Mouse (Mus musculus) brain, embryonic 14.5 days (tissue): ENCODE measurements around the gene Gbf1.

Source experiments
- CTCF ChIP-seq: fragments of 200-500 bp; IDR thresholded peaks from 2 replicates; pipeline ENCODE4 v1.5.1; 2012; ENCODE audit warnings: inconsistent platforms, mild to moderate bottlenecking, moderate library complexity, borderline replicate concordance; ENCODE audit not compliant: insufficient read depth, insufficient read length; ENCODE audit errors: extremely low read depth
- POLR2A ChIP-seq: fragments of 200-500 bp; IDR thresholded peaks from 2 replicates; pipeline ENCODE4 v1.6.1; 2012; ENCODE audit warnings: mild to moderate bottlenecking, inconsistent platforms, borderline replicate concordance; ENCODE audit not compliant: poor library complexity, insufficient read depth, insufficient read length, severe bottlenecking; ENCODE audit errors: extremely low read depth

DNA sequence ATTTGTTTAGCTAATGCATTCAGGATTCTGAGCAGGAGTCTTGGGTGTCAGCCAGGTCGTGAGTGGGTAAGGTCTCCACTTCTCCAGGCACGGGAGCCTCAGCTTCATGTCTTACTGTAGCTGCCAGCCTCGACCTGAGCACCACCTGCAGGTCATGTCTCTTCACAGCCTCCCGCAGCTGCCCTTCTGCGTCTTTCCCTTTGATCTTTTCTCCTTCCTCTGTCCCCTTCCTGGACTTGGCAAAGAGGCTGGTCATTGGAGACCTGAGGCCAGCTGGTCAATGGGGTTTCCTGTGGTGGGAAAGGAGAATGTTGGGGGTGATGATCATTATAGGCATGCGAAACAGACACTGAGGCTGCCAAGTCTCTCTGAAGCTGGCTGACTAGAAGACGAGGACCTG is 96.7 kb downstream of the Gbf1 start:
- TF ChIP-seq CTCF (0 out of 2 replicates have a peak, but pooled peaks have one; percentile 2), POLR2A (no peak)
